Mouse (Mus musculus) heart, postnatal 25 days (tissue): Measurements from ENCODE around the gene Xlr4c. TPM values are rescaled to one million over a fixed set of nuclear protein-coding genes. Genes with fewer than 3 reads are reported as not detected.
A peak's percentile ranks its signal among the peaks of the same experiment; 100 is the strongest.
"Not testable (repeated sequence)": the region's sequence is repeated elsewhere in the genome, so short reads cannot be mapped to it uniquely, and the experiment has no call there.

ENCODE experiments used
- DNase-seq: peaks from one replicate; pipeline ENCODE4 v3.0.0; 2022; ENCODE audit warnings: low spot score
- intact Hi-C: fragments of 180-260 bp; cut with DNase I; formaldehyde crosslinking; loops from one replicate; pipeline ENCODE4 v1.15.1; 2025
- total RNA-seq, 2 experiments: library from RNA; stranded (reverse); gene quantifications; 2 replicates each; pipeline ENCODE4 v1.2.3; 2021

Xlr4c gene
- total RNA-seq, result not detected

- intact Hi-C loops, DNase-seq: not testable (repeated sequence)
Observed at GRCm38 (mm10) chrX:73242821-73243325, at the start of gene Xlr4c. TSS of gene Xlr4c (minus strand) at chrX:73243130.

GRCm38 (mm10) chrX:73265270-73265669 lies 22.3 kb upstream of the Xlr4c start, which contains the start of gene Xlr3c:
TSS of gene Xlr3c (minus strand) at chrX:73265390.
- intact Hi-C loops, DNase-seq: not testable (repeated sequence)

GRCm38 (mm10) chrX:73262428-73262827 lies 19.5 kb upstream of the Xlr4c start:
- intact Hi-C loops, DNase-seq: not testable (repeated sequence)

GRCm38 (mm10) chrX:73229288-73229687 lies 13.6 kb downstream of the Xlr4c start:
- DNase-seq, result no peak
- intact Hi-C loops, result no loop called here

GRCm38 (mm10) chrX:73228606-73229214 lies 14.2 kb downstream of the Xlr4c start:
- intact Hi-C loops, result no loop called here
- peak; percentile 32 for DNase-seq

- DNase-seq, result peak; percentile 64
- intact Hi-C loops, result no loop called here
Observed at GRCm38 (mm10) chrX:73227914-73228605, 14.9 kb downstream of the Xlr4c start, which contains the start of gene F8a. TSS of gene F8a (plus strand) at chrX:73228291.

- intact Hi-C loops, result no loop called here
- DNase-seq, result no peak
Observed at GRCm38 (mm10) chrX:73225365-73225764, 17.6 kb downstream of the Xlr4c start.

- intact Hi-C loops, DNase-seq: not testable (repeated sequence)
Observed at GRCm38 (mm10) chrX:73213819-73214564, 28.9 kb downstream of the Xlr4c start, which contains the start of gene Xlr4b. TSS of gene Xlr4b (plus strand) at chrX:73214333.

GRCm38 (mm10) chrX:73191934-73192333 lies 51.0 kb downstream of the Xlr4c start, which contains the start of gene Xlr3b:
TSS of gene Xlr3b (plus strand) at chrX:73192207.
- intact Hi-C loops, DNase-seq: not testable (repeated sequence)

Other genes with a start within 250 kb of the Xlr4c start
- gene Pnma5, start 206.0 kb downstream of the Xlr4c start, total RNA-seq, result not detected
- gene Pnma3, start 178.3 kb downstream of the Xlr4c start, total RNA-seq, result not detected
- 1 to 10 TPM in 1 of 2 experiments, under 1 TPM in 1; 0.94 to 1.5 TPM for gene Xlr4a, start 160.7 kb downstream of the Xlr4c start, total RNA-seq
- under 1 TPM; 0.44 to 0.67 TPM for gene Xlr3a, start 146.0 kb downstream of the Xlr4c start, total RNA-seq
- gene Gm14685, start 126.1 kb downstream of the Xlr4c start, total RNA-seq, result not detected
- gene Xlr5b, start 94.3 kb downstream of the Xlr4c start, total RNA-seq, result not detected
- gene DXBay18, start 93.7 kb downstream of the Xlr4c start, total RNA-seq, result not detected
- not detected for gene Spin2d, start 66.1 kb downstream of the Xlr4c start, total RNA-seq
- 1 to 10 TPM in 1 of 2 experiments, under 1 TPM in 1; 0.60 to 1.3 TPM for gene Xlr3b, start 50.9 kb downstream of the Xlr4c start, total RNA-seq
- under 1 TPM; 0.60 to 0.67 TPM for gene Xlr4b, start 28.8 kb downstream of the Xlr4c start, total RNA-seq
- 1 to 10 TPM; 6.9 to 7.5 TPM for gene F8a, start 14.8 kb downstream of the Xlr4c start, total RNA-seq
- not detected for gene Xlr3c, start 22.3 kb upstream of the Xlr4c start, total RNA-seq
- gene Xlr5a, start 49.8 kb upstream of the Xlr4c start, total RNA-seq, result not detected
- not detected for gene Xlr5c, start 49.8 kb upstream of the Xlr4c start, total RNA-seq
- gene Gm45015, start 93.7 kb upstream of the Xlr4c start, total RNA-seq, result not detected
- 1 to 10 TPM; 4.4 to 5.2 TPM for gene Zfp275, start 99.5 kb upstream of the Xlr4c start, total RNA-seq
- gene Gm18336, start 155.6 kb upstream of the Xlr4c start, total RNA-seq, result not detected
- gene Zfp92, start 168.0 kb upstream of the Xlr4c start, total RNA-seq, result not detected
- not detected for gene Trex2, start 192.2 kb upstream of the Xlr4c start, total RNA-seq
- 1 to 10 TPM; 4.8 to 6.2 TPM for gene Haus7, start 215.9 kb upstream of the Xlr4c start, total RNA-seq
- 100 to 1,000 TPM; 213 to 224 TPM for gene Bgn, start 240.5 kb upstream of the Xlr4c start, total RNA-seq